Mouse (Mus musculus) large intestine, adult 2 months (tissue): ENCODE measurements around the gene Rab21. TPM values are rescaled to one million over a fixed set of nuclear protein-coding genes. Genes with fewer than 3 reads are reported as not detected.

Source experiments
- DNase-seq: peaks from one replicate; pipeline ENCODE4 v3.0.0-alpha.2; 2012; ENCODE audit warnings: low read depth, low spot score
- WGBS: fragments of 180-500 bp; shearing (Covaris S2); methylation state at CpG from one replicate; pipeline ENCODE4 v1.1.7; 2018; 5-methylcytosine and 5-hydroxymethylcytosine counted together
- polyA plus RNA-seq: library from polyadenylated mRNA; depleted of rRNA; stranded (reverse); fragments of >200 nt; gene quantifications from 2 replicates; pipeline ENCODE4 v1.2.3, GENCODE M21; 2012; rRNA removed

The Rab21 gene
- polyA plus RNA-seq, 1 experiment = 12.0 TPM

- 69% methylated on average over 4 of the region's 4 CpGs for WGBS
- DNase-seq = no peak
These were observed 77.5 kb downstream of the Rab21 start for GRCm38 (mm10) chr10:115237931-115238330.

Other genes starting within 250 kb of the Rab21 start
- not detected in 2 replicates for gene Tph2, start 130.6 kb downstream of the Rab21 start, polyA plus RNA-seq
- gene Tbc1d15, start 64.1 kb downstream of the Rab21 start, polyA plus RNA-seq = 15.4 and 16.1 TPM in 2 replicates
- 28.4 and 30.1 TPM in 2 replicates for gene Tmem19, start 46.9 kb upstream of the Rab21 start, polyA plus RNA-seq
- gene Thap2, start 68.8 kb upstream of the Rab21 start, polyA plus RNA-seq = 3.0 and 4.5 TPM in 2 replicates
- gene Zfc3h1, start 69.4 kb upstream of the Rab21 start, polyA plus RNA-seq = 17.8 and 20.7 TPM in 2 replicates